Mouse (Mus musculus): ENCODE measurements around the gene Fiz1.

DNA sequence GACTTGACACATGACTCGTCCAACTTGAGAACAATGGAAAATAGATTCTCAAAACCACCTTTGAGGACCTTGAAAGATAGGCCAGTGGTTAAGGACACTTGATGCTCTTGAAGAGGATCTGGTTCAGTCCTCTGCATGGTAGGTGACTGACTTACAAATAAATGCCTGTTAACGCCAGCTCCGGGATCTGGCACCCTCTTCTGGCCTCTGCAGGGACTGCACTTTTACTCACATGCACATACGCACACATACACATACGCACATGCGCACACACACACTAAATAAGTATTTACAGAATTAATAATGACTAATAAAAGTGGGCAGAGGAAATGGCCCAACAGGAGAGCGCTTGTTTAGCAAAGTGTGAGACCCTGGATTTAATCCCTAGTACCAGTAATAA is 37.7 kb downstream of the Fiz1 start:
- TF ChIP-seq EP300 (optimal IDR thresholded peaks at IDR 0.05) (no peak), CTCF (IDR thresholded peaks at IDR 0.05; ENCODE audit: low read depth) (peak; percentile 34)

All from stomach, postnatal 0 days (tissue).